30 mouse cellular contexts compared by ENCODE assay signal in the genomic region with DNA sequence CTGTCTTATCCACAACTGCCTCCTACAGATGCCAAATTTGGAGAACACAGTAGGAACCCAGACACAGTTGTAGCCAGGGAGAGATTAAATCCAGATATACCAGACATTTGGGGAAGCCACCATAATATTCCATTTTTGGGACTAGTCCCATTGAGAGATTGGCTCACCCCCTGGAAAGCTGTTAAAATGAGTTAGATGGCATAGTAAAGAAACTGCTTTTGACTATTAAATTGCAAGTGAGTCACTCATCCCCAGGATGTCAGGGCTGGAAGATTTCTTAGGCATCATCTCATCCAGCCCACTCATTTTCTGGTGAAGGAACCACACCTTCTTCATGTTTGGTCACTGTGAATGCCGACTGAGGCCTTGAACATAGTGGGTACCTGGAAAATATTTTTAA.
DNase-seq lines count a peak whose midpoint lies in the region; ATAC-seq and TF ChIP-seq lines count a peak whose summit lies in the region.
"Had no signal": no experiment of that assay in that cellular context is flagged by ENCODE, and none has a peak within 500 bp of the region (broad histone marks: within the 10 kb centered on the region; RNA-seq: fewer than 3 reads in every experiment).

No protein-coding gene starts in this region.

- no peak overlapping the region for H3K4me3 ChIP-seq in embryonic fibroblast, embryonic 13.5 days (ENCODE audit: insufficient read depth, low read length)
- H3K4me3 ChIP-seq in hindbrain, postnatal 0 days (ENCODE audit: low read length): no peak overlapping the region
- H3K4me3 ChIP-seq: embryonic facial prominence, embryonic 12.5 days; embryonic facial prominence, embryonic 15.5 days; erythroblast, embryonic 14.5 days; forebrain, embryonic 10.5 days; forebrain, embryonic 13.5 days; heart, adult 2 months; heart, embryonic 10.5 days; heart, embryonic 13.5 days had no signal

- DNase-seq in frontal cortex, postnatal 25 days (ENCODE audit: low spot score in 2 of 2): no peak
- DNase-seq in 3T3-L1 (ENCODE audit: low read depth, low spot score): peak; percentile 58
- DNase-seq in hindbrain, postnatal 0 days (ENCODE audit: low spot score): no peak
- no peak for DNase-seq in gastrocnemius, adult 18-20 months (ENCODE audit: low spot score)
- DNase-seq: adrenal gland, adult 2 months; adrenal gland, postnatal 14 days; B cell, adult 2 months; cerebellum, adult 18-20 months; cerebellum, adult 9-10 months; cerebellum, postnatal 14 days; gastrocnemius, postnatal 10 days; gastrocnemius, postnatal 36 days; heart, adult 2 months; heart, postnatal 14 days; heart, postnatal 4 days; kidney, adult 2 months had no signal

- no peaks in the 10 kb centered on the region for H3K27me3 ChIP-seq in hindbrain, postnatal 0 days (ENCODE audit: insufficient read depth, low read length)
- H3K27me3 ChIP-seq: CH12.LX; embryonic facial prominence, embryonic 12.5 days; embryonic facial prominence, embryonic 15.5 days; forebrain, embryonic 13.5 days; heart, embryonic 13.5 days had no signal

- TF ChIP-seq CTCF in embryonic fibroblast, embryonic 13.5 days (IDR thresholded peaks at IDR 0.05; ENCODE audit: borderline replicate concordance, insufficient read depth, low read length): no peak
- TF ChIP-seq CTCF in hindbrain, postnatal 0 days (IDR thresholded peaks at IDR 0.05; ENCODE audit: low read depth): no peak

- H3K36me3 ChIP-seq in hindbrain, postnatal 0 days (ENCODE audit: insufficient read depth, low read length): no peaks in the 10 kb centered on the region
- H3K36me3 ChIP-seq: embryonic facial prominence, embryonic 12.5 days; embryonic facial prominence, embryonic 15.5 days; G1E; heart, embryonic 10.5 days; heart, embryonic 13.5 days had no signal

- no peaks in the 10 kb centered on the region for H3K4me1 ChIP-seq in embryonic fibroblast, embryonic 13.5 days (ENCODE audit: control insufficient read depth, insufficient read depth, low read length)
- H3K4me1 ChIP-seq in hindbrain, postnatal 0 days (ENCODE audit: insufficient read depth, low read length): no peaks in the 10 kb centered on the region
- H3K4me1 ChIP-seq: embryonic facial prominence, embryonic 15.5 days; forebrain, embryonic 13.5 days; heart, embryonic 10.5 days; heart, embryonic 13.5 days had no signal

- no peaks in the 10 kb centered on the region for H3K9me3 ChIP-seq in hindbrain, postnatal 0 days (ENCODE audit: low read length)
- H3K9me3 ChIP-seq: embryonic facial prominence, embryonic 12.5 days; embryonic facial prominence, embryonic 15.5 days; forebrain, embryonic 10.5 days; forebrain, embryonic 13.5 days; heart, embryonic 10.5 days; heart, embryonic 13.5 days had no signal

- TF ChIP-seq POLR2A in embryonic fibroblast, embryonic 13.5 days (IDR thresholded peaks at IDR 0.05; ENCODE audit: low read depth, low read length): no peak

- no peak overlapping the region for H3K9ac ChIP-seq in hindbrain, postnatal 0 days (replicated peaks; ENCODE audit: low read length)
- H3K9ac ChIP-seq: embryonic facial prominence, embryonic 12.5 days; embryonic facial prominence, embryonic 15.5 days; forebrain, embryonic 13.5 days; heart, embryonic 13.5 days; hindbrain, embryonic 14.5 days had no signal

- peak; percentile 64 for ATAC-seq in frontal cortex, adult (ENCODE audit: low TSS enrichment)
- ATAC-seq in hindbrain, postnatal 0 days: no peak
- ATAC-seq: forebrain, embryonic 13.5 days; forebrain, embryonic 16.5 days; intestine, postnatal 0 days had no signal

- peak overlapping the region; percentile 58 for H3K27ac ChIP-seq in embryonic fibroblast, embryonic 13.5 days (ENCODE audit: insufficient read depth, low read length)
- no peak overlapping the region for H3K27ac ChIP-seq in hindbrain, postnatal 0 days
- H3K27ac ChIP-seq: embryonic facial prominence, embryonic 12.5 days; embryonic facial prominence, embryonic 15.5 days; forebrain, embryonic 10.5 days; forebrain, embryonic 13.5 days; heart, adult 2 months; heart, embryonic 10.5 days; heart, embryonic 13.5 days; hindbrain, embryonic 14.5 days had no signal

- H3K4me2 ChIP-seq in hindbrain, postnatal 0 days (ENCODE audit: low read depth, low read length): no peak overlapping the region
- H3K4me2 ChIP-seq: embryonic facial prominence, embryonic 12.5 days; embryonic facial prominence, embryonic 15.5 days; forebrain, embryonic 13.5 days; heart, embryonic 13.5 days; hindbrain, embryonic 14.5 days had no signal

- WGBS in hindbrain, postnatal 0 days: 82% methylated on average over 1 of the region's 1 CpGs
